Mouse (Mus musculus) layer of hippocampus, adult 9-10 months (tissue): ENCODE measurements around the gene Vps8.
"Not testable (repeated sequence)": the region's sequence is repeated elsewhere in the genome, so short reads cannot be mapped to it uniquely, and the experiment has no call there.

Source experiments
- DNase-seq: peaks from one replicate; pipeline ENCODE4 v3.0.0; 2022; ENCODE audit warnings: low spot score

Vps8 gene

GRCm38 (mm10) chr16:21671878-21672277 lies 249.0 kb downstream of the Vps8 start:
- DNase-seq = no peak

GRCm38 (mm10) chr16:21673046-21673445 lies 250.1 kb downstream of the Vps8 start:
- not testable (repeated sequence) for DNase-seq

- not testable (repeated sequence) for DNase-seq
These were observed 250.7 kb downstream of the Vps8 start for GRCm38 (mm10) chr16:21673651-21674050.

- no peak for DNase-seq
These were observed 253.9 kb downstream of the Vps8 start for GRCm38 (mm10) chr16:21676791-21677190.

GRCm38 (mm10) chr16:21687406-21687805 lies 264.5 kb downstream of the Vps8 start:
- no peak for DNase-seq

- DNase-seq = no peak
These were observed 266.2 kb downstream of the Vps8 start for GRCm38 (mm10) chr16:21689141-21689540.

- no peak for DNase-seq
These were observed 267.4 kb downstream of the Vps8 start for GRCm38 (mm10) chr16:21690216-21690755.

- no peak for DNase-seq
These were observed 271.1 kb downstream of the Vps8 start for GRCm38 (mm10) chr16:21693981-21694462.
